Mouse (Mus musculus) adrenal gland, postnatal 36 days (tissue): ENCODE results near the gene Samd14. TPM values are rescaled to one million over a fixed set of nuclear protein-coding genes. Genes with fewer than 3 reads are reported as not detected.
A peak's percentile ranks its signal among the peaks of the same experiment; 100 is the strongest.

ENCODE experiments used
- DNase-seq, 2 experiments: peaks; one replicate each; pipeline ENCODE4 v3.0.0; 2021; ENCODE audit warnings: mixed read lengths in 1 of 2
- total RNA-seq, 2 experiments: library from RNA; stranded (reverse); gene quantifications; 2 replicates each; pipeline ENCODE4 v1.2.3; 2021

Gene Samd14
- total RNA-seq, 2 experiments from 2014 or later: 3.2 to 3.4 TPM

DNA sequence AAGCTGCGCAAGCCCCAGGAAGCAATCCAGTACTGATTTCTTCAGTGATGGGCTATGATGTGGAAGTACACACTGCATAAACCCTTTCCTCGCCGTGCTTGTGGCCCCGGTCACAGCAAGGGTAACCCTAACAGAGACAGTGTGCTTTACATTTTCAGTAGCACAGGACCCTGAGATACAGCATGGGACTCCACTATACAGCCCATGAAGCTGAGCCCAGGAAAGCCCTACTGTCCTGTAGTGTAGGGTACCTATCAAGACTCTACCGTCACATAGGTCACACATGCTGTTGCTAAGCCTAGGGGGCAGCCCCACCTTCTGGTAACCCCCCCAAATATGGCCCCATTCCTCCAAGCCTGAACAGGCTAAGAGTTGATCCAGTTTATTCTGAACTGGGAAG lies 26.8 kb downstream of the Samd14 start:
- no peak for DNase-seq

DNA sequence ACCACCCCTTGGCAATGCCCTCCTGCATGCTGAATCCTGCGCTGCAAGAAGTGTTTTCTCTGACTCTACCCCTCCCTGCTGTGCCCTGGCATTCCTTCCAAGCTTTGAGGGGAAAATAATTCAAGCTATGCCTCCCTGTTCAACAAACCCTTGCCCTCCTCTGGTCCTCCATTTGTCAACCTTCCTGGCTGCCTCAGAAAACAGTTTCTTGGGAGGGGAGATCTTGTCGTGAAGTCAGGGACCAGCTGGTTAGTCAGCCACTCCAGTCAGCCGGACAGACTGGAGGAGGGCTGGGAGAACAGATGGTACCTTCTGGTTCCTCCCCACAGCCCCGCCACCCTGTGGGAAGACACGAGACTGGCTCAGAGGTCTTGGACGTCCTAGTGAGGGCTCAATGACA lies 27.6 kb downstream of the Samd14 start:
- DNase-seq: no peak

DNA sequence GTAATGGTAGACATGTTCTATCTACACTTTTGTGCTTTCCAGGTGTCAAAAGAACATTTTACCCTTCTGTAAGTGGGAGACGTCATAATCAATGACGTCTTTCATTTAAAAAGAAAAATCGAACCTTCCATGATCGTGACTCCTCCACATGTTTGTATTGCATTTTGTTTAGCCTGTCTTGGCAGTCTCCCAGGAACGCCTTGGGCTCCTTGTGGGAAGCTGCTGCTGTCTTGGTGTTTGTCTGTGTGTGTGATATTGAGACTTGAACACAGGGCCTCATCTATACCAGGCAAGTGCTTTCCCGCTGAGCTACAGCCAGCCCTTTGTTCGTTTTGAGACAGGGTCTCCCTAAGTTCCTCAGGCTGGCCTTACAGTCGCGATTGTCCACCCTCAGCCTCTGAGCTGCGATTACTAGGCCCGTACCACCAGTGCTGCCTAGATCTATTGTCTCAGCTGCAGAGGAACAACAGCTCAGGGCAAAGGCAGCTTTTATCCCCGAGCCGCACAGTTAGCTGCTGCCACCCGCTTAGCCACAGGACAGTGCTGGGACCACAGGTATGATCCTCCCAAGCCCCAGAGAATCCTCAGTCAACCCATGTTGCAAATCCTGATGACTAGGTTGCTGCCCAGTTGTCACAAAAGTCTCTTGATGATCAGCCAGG lies 28.6 kb downstream of the Samd14 start:
- DNase-seq: no peak

DNA sequence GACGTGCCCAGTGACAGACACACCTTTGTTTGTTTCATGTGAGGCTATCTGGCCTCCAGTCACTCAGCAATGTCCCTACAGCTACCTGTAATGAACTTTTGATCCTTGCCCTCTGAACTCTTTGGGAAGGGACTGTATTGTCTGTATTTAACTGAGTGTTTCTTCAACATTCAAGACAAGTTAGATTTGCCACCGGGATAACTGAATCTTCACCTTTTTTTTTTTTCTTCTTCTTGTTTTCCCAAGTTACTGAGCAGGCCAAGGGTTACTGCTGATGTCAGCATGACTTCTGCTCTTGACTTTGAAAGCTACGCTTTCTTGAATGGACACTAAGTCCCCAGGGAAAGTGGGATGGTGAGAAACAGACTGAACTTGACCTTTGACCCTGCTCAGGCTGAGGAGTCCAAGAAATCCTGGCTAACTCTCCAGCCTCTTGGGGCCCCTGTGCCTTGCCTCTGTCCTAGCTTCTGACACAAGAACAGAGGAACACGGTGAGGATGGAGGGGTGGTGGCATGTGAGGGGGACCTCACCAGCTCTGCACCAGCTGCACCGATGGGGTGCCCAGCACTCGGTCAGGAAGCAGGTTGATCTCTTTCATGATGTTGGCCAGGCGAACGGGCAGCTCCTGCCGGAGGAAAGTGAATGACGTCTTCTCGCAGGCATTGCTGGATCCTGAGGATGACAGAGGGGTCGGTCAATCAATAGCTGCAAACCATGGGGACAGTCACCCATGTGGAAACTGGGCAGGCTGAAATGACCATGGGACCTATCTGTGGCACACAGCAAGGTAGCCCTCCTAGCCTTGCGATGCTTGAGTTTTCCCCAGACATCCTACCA lies 29.4 kb downstream of the Samd14 start:
- peak in 1 of 2 experiments; percentile 48 for DNase-seq

DNA sequence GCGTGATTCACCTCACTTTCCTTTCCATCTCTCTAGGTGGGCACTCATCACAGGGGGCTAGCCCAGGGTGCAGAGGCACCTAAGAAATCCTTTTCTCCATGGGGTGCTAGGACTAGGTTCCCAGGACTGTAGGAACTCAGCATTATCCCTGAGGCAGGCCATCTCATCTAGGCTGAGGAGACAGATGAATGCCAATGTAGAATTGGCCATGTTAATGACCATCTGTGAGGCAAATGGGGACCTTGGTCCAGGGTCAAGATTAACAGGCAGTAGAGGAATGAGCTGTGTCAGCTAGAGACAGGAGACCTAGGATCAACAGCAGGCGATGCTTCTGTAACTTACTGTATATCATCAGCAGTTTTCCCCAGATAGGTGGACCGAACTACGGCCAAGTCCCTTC lies 30.1 kb downstream of the Samd14 start:
- DNase-seq: no peak

DNA sequence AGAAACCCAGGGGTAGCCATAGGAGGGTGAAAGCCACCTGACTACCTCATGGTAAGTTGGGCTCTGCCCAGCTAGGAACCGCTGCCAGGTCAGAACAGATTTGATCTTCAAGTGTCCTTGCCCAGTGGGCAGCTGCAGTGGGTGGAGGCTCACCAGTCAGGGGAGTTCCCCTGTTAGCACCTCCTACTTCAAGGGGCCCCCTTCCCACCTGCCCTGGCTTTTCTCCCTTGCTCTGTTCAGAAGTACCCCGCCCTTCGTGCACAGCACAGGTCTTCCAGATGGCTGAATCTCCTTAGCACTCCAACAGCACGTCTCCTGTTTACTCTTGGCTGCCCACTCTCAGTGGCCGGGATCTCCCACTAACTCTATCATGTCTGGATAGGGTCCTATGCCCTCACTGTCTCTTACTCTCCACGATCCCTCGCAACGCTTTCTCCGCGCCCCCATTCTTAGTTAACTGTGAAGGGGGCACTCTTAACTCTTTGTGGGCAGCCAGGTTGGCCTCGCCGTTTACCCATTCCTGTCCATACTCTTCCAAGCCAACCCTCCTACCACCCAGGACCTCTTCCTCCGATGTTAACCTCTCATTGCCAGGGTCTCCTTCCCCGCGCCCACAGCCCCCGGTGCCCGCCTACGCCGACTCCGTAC lies 30.9 kb downstream of the Samd14 start:
- DNase-seq: peak; percentile 63 to 72

DNA sequence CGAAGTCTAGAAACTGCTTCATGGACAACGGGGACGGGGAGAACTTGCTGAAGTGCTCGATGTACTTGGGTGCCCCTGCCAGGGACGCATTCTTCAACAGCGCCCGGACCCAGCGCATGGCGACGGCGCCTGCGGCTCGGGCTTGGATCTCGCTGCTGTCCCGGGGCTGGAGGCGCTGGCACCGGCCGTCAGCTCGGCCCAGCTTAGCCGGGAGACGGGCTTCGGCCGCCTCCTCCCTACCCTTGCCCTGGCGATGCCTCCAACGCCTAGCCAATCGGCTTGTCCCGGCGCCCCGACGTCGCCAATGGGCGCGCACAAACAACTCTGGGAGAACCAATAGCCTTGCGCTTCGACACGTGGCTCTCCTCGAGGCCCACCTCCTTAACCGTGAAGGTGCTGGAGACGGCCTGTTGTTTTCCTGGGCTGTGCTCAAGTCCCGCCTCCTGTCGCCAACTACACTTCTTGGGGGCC lies 31.5 kb downstream of the Samd14 start, which contains the start of gene Pdk2:
Gene Pdk2, minus strand, starts transcription at position 216 of the 471 bp plus-strand sequence.
- DNase-seq: peak; percentile 95 to 97

DNA sequence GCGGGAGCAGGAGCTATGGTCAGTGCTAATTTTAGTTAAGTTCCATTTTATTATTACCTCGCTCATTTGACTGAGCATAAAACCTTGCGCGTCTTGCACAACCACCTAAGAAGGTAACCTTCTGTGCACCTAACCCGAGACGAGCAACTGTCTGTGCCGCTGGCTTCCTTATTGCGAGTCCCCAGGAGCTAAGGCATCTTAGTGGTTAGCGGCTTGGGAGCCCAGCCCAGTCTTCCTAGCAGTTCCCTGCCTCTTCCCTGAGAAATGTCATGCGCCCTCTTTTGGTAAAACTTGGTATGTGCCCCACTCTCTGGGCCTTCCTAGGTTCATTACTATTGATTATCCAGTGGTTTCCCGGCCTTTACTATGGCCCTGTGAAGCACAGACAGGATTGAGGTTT lies 32.4 kb downstream of the Samd14 start:
- DNase-seq: peak; percentile 81 to 87

DNA sequence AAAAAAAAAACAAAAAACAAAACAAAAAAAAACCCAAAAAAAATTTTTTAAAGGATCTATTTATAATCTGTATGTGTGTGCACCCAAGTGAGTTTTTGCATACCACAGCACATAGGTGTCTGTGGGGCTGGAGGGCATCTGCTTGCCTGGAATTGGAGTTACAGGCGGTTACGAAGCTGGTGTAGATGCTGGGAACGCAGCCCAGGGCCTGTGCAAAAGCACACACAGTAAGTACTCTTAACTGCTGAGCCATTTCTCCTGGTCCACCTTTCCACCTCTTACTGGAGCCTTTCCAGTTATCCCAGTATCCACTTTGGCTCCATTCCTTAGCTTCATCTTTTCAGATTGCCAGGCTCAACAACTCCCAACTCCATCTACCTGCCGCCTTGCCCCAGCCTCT lies 33.4 kb downstream of the Samd14 start:
- DNase-seq: no peak

DNA sequence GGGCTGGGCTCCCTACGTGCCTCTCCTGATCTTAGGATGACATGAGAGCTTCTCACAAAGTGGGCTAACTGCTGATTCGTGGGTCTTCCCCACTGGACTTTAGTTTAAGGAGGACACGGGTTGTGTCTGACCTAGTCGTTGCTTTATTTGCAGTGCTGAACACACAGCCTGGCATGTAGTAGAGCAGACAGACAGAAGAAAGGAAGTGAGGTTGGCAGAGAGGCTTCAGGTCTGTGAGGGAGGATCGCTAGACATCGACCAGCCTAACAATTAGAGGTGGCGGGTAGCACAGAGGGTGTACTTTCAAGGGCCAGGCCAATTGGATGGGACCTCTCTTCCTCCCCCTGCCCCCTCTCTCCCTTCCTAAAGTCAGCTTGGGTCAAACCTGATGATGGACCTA lies 33.9 kb downstream of the Samd14 start:
- DNase-seq: no peak

DNA sequence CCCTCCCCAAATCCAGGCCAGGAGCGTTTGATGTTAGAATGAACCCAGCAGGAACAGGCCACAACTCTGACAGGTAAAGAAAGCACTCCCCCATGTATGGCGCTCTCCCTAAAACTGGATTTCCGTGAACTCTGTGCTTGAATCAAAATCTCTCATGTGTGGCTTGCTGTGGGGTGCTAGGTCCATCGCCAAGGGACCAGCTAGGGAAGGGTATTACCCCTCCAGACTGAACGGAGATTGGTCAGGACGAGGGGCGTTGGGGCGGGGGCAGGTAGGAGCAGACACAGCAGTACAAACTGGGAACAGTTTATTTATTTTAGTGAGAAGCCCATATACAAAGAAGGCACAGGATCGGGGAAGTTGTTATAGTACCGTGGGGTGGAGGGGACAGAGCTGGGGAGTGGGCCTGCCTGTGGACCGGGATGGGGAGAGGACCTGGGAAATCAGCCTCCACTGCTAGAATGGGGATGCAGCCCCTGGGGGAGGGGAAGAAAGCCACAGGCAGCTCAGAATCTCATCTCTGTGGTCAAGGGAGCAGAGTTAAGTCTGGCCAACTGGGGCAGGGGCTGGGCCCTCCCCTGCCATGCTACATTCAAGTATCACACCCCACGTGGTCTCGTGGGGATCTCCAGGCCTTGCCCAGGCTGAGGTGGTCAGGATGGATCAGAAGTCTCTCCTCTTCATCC lies 34.6 kb downstream of the Samd14 start:
- no peak for DNase-seq

DNA sequence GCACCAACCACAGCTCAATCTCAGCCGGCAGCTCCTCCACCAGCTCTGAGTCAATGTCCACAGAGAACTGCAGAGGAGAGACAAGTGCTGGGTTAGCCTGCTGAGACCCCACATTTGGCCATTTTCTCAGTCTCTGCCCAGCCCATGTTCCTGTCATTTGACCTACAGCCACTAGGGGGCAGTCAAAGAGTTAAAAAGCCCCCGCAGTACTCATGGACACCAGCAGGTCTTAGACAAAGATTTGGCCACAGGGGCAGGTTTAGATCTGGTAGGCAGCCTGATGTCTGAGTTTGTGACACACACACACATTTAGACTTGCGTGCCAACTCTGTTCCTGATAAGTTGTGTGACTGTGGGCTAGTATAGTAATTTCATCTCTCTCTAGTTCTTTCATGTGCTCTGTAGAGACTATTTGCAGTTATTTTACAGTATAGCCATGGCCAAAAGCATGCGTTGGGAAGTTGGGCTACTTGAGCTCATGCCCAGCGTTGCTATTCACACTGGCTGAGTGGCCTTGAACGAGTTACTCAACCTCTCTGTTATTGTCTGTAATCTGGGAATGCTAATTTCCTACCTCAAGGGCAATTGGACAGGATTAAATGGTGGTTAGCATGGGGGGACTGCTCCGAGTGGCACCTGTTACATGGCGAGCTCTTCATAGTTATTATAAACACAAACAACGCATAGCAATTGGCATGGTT lies 37.5 kb downstream of the Samd14 start:
- peak; percentile 58 to 65 for DNase-seq

DNA sequence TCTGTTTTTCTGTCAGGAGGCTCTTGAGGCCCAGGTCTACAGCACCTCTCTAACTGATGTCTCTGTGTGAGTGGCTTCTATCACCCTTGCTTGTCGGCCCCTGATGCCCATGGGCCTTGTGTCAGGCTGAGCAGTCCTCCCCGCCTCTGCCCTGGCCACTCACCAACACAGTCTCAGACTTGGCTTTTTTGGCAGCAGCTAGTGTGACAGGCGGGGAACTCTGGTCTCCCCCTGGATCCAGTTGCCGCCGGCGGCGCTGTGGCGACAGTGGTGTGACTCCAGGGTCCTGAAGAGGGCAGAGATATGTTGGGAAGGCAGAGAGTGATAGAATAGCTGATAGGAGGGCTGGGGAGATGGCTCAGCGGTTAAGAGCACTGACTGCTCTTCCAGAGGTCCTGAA lies 43.4 kb downstream of the Samd14 start:
- no peak for DNase-seq

DNA sequence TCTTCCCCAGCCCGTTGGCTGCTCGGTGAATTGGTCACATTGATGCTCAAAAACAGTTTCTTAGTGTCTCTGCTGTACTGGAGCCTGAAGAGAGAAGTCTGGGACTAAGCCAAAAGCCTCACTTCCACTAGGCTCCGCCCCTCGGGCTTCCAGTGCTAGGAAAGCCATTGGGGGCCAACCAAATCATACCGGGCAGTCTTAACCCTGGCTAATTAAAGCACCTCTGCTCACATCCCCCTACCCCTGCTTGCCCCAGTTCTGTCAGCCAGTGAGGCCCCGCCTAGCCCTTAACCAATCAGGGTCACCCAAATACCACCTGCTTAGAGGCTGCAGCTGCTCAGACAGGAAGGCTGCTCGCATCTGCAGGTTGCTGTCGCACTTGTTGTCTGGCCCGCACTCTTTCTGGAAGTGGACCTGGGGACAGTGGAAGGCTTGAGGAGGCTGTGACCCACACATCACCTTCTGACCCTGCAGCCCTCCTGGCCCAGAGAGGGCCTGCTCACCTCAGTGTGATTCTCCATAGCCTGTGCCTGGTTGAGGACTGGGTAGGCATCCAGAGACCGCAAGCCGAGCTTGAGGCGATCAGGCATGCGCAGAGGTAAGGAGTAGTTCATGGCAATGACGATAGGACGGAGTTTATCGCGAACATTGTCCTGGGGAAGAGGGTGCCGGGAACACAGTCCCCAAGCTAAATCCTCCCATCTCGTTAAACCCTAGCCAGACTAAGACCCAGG lies 47.3 kb downstream of the Samd14 start:
- DNase-seq: no peak

DNA sequence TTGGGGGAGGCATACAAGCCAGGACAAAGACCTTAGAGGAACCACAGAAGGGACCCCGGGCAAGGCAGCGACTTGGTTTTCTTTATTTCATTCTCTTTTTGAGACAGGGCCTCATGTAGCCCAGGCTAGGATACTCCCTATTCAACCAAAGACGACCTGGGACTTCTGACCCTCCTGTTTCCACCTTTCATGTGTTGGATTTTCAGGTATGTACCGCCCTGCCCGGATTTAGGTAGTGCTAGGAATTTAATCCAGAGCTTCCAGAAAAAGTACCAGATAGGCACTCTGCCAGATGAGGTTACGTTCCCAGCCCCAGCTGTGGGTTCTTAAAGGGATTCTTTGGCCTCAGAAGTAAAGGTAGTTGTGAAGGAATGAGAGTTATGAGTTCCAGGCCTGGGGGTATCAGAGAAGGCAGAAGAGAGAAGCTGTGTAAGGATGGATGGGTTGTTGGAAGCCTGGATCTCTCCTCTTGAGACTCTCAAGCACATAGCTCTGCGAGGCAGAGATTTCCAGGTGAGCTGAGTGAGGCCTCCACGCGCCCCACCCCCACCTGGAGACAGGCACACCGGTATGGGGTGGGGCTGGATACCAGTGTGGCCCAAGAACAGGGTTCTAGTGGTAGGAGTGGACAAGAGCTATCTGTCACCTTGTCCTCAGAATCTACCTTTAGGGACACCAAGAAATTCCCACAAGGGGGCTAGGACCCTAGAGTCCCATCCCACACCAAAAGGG lies 59.7 kb downstream of the Samd14 start:
- DNase-seq: no peak

DNA sequence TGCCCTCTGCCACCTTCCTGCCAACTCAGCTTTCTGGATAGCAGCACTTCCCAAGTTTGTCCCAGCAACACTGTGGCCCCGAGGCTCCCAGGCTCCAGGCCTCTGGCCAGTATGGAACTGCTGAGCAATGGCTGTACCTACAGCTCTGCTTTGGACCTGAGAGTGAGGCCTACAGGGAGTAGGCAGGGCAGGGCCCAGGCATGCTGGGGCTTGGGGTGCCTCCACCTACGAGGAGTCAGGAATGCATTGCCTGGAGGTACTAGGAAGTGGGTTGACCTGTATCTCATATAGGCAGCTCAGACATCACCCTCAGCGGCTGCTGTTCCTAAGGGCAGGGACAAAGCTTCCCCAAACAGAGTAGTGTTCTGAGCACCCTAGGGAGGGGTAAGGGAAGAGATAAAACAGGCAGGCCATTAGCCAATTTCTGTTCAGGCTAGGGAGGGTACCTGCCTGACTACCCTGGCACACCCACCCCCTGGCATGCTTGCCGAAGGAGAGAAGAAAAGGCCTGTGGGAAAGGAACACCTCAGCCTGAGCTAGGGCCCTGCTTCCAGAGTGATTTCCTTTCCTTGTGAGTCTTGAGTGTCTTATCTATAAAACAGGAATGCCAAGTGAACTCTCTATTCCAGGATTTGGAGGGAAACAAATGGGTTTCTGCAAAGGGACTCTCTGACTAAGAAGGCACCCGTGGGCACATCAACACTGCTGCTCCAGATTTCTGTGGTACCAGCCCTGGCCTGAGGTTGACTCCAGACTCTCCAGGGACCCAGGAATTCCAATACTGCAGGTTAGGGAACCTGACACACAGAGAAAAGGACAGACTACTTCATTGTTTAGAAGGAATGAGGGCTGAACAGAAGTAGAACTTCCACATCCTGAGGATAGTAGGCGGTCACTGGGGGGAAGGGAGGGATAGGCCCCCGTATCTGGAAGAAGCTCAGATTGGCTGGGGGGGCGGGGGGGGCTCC lies 60.7 kb downstream of the Samd14 start:
- DNase-seq: no peak

DNA sequence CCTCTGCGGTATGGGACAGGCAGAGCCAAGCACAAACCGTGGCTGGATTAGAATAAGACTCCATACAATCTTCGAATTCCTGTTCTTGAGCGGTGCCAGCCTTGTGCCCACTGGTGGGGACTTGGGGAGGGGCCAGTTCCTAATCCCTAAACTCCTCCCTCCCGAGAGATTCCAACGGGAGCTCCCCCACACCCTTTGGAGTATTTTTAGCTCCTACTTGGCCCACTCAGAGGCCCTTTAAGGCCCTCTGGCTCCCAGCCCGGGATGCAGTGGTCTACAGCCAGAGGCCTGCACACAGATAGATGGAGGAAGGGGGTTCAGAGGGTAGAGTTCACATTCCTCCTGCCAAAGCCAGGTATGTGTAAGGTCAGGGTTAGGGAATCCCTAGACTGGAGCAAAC lies 61.6 kb downstream of the Samd14 start:
- no peak for DNase-seq

DNA sequence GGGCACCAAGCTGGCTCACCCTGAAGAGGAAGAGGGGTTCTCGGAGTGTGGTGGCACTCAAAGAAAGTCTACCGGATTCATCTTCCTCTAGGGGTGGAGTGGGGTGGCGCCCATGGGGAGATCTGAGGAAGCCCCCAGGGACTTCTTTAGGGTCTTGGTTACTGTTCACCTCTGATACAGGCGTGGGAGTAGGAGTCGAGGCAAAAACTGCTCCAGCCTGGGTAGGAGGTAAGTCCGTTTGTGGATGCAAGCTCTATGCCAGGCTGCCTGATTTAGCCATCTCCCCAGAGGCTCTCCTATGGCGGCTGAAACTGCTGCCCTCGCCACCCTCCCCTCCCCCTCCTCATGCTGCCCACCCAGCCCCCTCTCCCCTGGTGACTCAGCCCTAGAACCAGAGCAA lies 62.5 kb downstream of the Samd14 start:
- DNase-seq: no peak

DNA sequence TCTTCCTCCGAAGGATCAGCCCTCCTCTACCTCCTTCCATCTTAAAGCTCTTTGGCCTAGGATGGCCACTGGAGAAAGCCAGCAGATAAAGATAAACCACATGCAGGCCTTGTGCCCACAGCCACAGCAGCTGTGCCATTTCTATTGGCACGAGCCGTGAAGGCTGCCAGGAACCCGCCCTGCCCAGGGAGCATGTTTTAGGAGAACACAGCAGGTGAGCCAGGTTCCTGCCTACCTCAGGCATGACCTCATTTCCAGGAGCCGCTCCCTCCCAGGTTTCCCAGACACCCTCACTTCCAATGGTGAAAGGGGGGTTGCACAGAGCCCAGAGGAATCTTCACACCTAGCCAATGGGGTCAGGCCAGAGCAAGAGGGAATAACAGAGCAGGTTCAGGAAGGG lies 63.1 kb downstream of the Samd14 start:
- DNase-seq: no peak
